Mouse (Mus musculus) kidney, adult 2 months (tissue): ENCODE results near the gene Acap1. TPM values are rescaled to one million over a fixed set of nuclear protein-coding genes. Genes with fewer than 3 reads are reported as not detected.

Experiments used
- DNase-seq: peaks from one replicate; pipeline ENCODE4 v3.0.0; 2021
- H3K27ac ChIP-seq: fragments of 200-500 bp; 2 replicates; pipeline ENCODE4 v1.5.1; 2012; ENCODE audit warnings: low read depth, low read length, control low read depth, inconsistent platforms; ENCODE audit not compliant: insufficient read depth
- H3K27me3 ChIP-seq: fragments of 200-500 bp; replicated peaks from 2 replicates; pipeline ENCODE4 v1.6.1; 2012; ENCODE audit warnings: mild to moderate bottlenecking, moderate library complexity, low read length, inconsistent platforms; ENCODE audit not compliant: control insufficient read depth, insufficient read depth
- H3K36me3 ChIP-seq: fragments of 200-500 bp; 2 replicates; pipeline ENCODE4 v1.6.1; 2012; ENCODE audit warnings: mild to moderate bottlenecking, moderate library complexity, low read length, inconsistent platforms; ENCODE audit not compliant: control insufficient read depth, insufficient read depth
- H3K4me1 ChIP-seq: fragments of 200-500 bp; 2 replicates; pipeline ENCODE4 v1.6.1; 2011; ENCODE audit warnings: low read length; ENCODE audit not compliant: control insufficient read depth, insufficient read depth
- H3K4me3 ChIP-seq: fragments of 200-500 bp; 2 replicates; pipeline ENCODE4 v1.5.1; 2011; ENCODE audit warnings: mild to moderate bottlenecking, low read depth, low read length, control low read depth; ENCODE audit not compliant: insufficient read depth
- CTCF ChIP-seq: fragments of 200-500 bp; conservative IDR thresholded peaks from 2 replicates; pipeline ENCODE4 v1.5.1; 2011; ENCODE audit warnings: low read depth, mild to moderate bottlenecking, control low read depth, low read length, moderate library complexity, mixed read lengths; ENCODE audit not compliant: insufficient read depth, insufficient read length
- POLR2A ChIP-seq: fragments of 200-500 bp; IDR thresholded peaks from one replicate; pipeline ENCODE4 v1.6.1; 2011; ENCODE audit warnings: low read depth, low read length, control low read depth
- WGBS: fragments of 180-500 bp; shearing (Covaris S2); methylation state at CpG from one replicate; pipeline ENCODE4 v1.1.7; 2018; 5-methylcytosine and 5-hydroxymethylcytosine counted together
- polyA plus RNA-seq: library from polyadenylated mRNA; depleted of rRNA; stranded (reverse); fragments of >200 nt; gene quantifications from 2 replicates; pipeline ENCODE4 v1.2.3, GENCODE M21; 2012

Acap1 gene
- polyA plus RNA-seq, 1 experiment, result 6.1 TPM

GRCm38 (mm10) chr11:69846198-69846680 lies 49.1 kb downstream of the Acap1 start, which contains the start of gene Plscr3:
TSS of gene Plscr3 (plus strand) at chr11:69846376.
- TF ChIP-seq POLR2A (peak; percentile 67), CTCF (no peak)
- WGBS, result under 1% methylated on average over 37 of the region's 38 CpGs
- peak; percentile 97 for DNase-seq
- Histone ChIP-seq H3K4me1 (peaks cover 8% of the 10 kb centered on the region; the same call in 1 of the 2 replicates), H3K4me3 (peak within 1 kb of the TSS; percentile 65), H3K27me3 (no peaks in the 10 kb centered on the region), H3K36me3 (no peaks in the 10 kb centered on the region), H3K27ac (peak within 1 kb of the TSS; percentile 92)

DNA sequence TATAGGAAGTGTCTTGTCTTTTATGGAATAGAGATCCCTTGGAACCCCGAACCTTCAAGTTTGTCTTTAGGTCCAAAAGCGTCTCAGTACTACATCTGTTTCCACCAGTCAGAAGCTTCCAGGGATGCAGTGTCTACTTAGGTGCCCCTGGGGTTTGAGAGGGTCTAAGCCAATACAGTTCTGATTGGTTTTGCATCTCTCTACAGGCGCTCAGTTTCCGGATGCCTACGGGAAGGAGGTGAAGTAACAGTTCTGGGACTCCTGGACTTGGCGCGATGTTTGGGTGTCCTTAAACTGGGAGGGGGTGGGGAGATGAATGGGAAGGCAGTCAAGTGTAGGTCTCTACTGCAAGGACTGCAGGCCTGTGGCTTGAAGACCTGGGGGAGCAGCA lies 56.6 kb downstream of the Acap1 start:
- H3K36me3 ChIP-seq, result no peaks in the 10 kb centered on the region
- H3K27ac ChIP-seq, result peak overlapping the region; percentile 90
- under 1% methylated on average over 7 of the region's 7 CpGs for WGBS
- peak overlapping the region; percentile 91 for H3K4me3 ChIP-seq
- H3K27me3 ChIP-seq, result no peaks in the 10 kb centered on the region
- peaks cover 6% of the 10 kb centered on the region for H3K4me1 ChIP-seq
- DNase-seq, result no peak
- TF ChIP-seq POLR2A (no peak), CTCF (no peak)

DNA sequence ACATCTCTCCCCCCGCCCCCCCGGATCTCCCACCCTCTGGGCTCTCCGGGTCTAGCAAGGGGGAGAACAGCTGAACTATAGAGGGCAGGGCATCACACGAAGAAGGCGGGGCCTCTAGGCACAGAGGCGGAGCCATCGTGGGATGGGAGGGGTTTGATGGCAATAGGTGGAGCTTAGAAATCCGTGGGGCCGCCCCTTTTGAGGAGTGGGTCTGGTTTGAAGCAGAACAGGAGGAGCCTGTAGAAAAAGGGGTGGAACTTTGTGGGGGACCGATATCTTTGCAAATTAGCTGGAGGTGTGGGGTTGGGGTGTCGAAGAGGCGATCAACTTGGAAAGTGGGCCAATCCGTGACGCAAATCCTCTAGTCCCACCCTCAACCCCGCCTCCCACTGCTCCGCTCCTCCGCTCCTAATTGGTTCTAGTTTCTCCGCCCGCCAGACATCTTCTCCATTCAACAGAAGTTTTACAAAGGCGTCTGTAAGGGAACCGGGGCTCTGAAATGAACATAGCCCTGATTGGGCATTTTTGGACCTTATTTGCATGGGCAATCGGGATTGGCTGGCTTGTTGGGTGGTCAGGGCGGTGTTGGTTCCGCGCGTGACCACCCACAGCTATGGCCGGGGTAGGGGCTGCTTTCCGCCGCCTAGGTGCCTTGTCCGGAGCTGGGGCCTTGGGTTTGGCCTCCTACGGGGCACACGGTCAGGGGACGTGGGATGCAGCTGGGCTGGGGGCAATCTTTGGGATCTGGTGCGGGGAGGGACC lies 57.2 kb downstream of the Acap1 start, which contains the start of gene Tmem256:
Tmem256 (plus strand) TSS at position 563 of the 762 bp plus-strand sequence.
- no peaks in the 10 kb centered on the region for H3K27me3 ChIP-seq
- under 1% methylated on average over 34 of the region's 34 CpGs for WGBS
- peak within 1 kb of the TSS; percentile 90 for H3K27ac ChIP-seq
- TF ChIP-seq CTCF (no peak), POLR2A (peak; percentile 66)
- H3K4me3 ChIP-seq, result peak within 1 kb of the TSS; percentile 91
- DNase-seq, result peak; percentile 99
- peaks cover 6% of the 10 kb centered on the region for H3K4me1 ChIP-seq
- no peaks in the 10 kb centered on the region for H3K36me3 ChIP-seq

DNA sequence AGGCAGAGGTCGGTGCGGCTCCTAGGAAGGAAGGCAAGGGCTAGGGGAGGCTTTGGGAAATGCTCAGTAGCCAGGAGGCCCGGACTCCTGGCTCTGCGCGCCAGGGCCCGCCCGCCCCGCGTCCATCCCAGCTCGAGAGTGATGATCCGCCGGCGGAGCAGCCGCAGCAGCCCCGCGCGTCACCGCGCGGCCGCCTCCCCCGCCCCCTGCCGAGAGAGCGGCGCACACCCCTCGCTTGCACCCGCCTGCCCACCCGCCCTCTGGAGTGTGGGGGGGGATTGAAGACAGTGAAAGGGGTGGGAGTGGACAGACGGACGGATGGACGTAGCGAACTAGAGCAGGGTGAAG lies 57.8 kb downstream of the Acap1 start, which contains the start of gene Nlgn2:
Nlgn2 (minus strand) TSS at position 181 of the 348 bp plus-strand sequence.
- H3K27me3 ChIP-seq, result no peaks in the 10 kb centered on the region
- DNase-seq, result no peak

DNA sequence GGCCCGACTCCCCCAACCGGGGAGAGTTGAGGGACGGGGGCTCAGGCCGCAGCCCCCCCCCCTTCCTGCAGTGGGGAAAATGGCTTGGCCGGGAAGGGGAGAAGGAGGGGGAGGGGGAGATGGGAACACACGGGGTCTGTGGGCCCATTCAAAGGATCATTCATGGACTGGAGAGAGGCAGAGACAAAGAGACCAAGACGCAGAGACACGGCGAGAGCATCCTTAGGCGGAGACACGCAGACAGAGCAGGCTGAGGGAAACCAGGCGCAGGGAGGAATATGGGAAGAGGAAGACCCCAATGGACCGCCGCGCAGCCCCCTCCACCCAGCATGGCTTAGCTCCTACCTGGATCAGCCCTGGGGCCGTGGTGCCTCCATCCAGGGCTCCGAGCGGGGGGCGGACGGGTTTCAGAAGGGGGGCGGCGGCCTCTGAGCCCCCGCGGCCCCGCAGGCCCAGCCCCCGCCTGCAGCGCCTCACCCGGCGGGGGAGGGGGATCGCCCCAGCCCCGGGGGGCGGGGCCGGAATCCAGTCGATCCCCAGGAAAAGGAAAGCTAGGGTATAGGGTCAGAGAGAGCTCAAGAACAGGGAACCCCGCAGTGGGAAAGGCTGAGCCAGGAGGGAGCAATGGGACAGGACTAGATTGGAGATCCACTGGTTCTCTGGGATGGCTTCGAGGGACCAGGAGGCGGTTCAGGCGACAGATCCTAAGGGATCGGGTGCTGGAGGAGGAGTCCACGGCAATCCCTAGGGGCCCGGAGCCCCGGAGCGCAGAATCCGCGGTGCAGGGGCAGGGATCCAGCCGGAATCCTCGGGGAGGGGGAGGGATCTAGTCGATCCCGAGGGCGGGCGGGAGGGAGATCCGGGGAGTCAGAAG lies 58.4 kb downstream of the Acap1 start:
- Histone ChIP-seq H3K4me1 (peaks cover 6% of the 10 kb centered on the region), H3K4me3 (peak overlapping the region; percentile 77), H3K27me3 (no peaks in the 10 kb centered on the region), H3K27ac (no peak overlapping the region), H3K36me3 (no peaks in the 10 kb centered on the region)
- WGBS, result 7% methylated on average over 52 of the region's 52 CpGs
- DNase-seq, result no peak
- TF ChIP-seq POLR2A, result no peak
- no peak for TF ChIP-seq CTCF

More for the DNA sequence above, 57.8 kb downstream of the Acap1 start, which contains the start of gene Nlgn2:
- Histone ChIP-seq H3K36me3 (no peaks in the 10 kb centered on the region), H3K4me1 (peaks cover 6% of the 10 kb centered on the region), H3K4me3 (peak within 1 kb of the TSS; percentile 91), H3K27ac (peak within 1 kb of the TSS; percentile 90)
- under 1% methylated on average over 32 of the region's 32 CpGs for WGBS
- TF ChIP-seq CTCF (no peak), POLR2A (no peak)

DNA sequence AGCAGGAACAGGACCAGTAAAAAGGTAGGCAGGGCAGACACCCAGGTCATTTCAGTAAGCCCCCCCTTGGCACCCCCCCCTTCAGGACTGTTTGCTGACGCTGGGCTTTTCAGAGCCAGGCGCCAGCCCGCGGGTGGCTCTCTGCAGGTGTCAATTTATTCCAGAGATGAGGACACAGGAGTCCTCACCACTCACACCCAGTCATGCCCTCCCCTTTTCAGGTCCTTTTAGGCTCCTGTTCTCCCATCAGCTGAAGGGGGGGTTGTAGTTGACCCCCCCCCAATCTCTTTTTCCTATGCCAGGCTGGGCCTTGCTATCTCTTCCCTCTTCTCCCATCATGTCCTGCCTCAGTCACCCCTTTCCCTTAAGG lies 59.4 kb downstream of the Acap1 start:
- Histone ChIP-seq H3K4me1 (peaks cover 6% of the 10 kb centered on the region), H3K36me3 (no peaks in the 10 kb centered on the region), H3K4me3 (no peak overlapping the region), H3K27ac (no peak overlapping the region), H3K27me3 (no peaks in the 10 kb centered on the region)
- TF ChIP-seq POLR2A (no peak), CTCF (no peak)
- DNase-seq, result no peak
- 42% methylated on average over 4 of the region's 4 CpGs for WGBS
